ENCODE assay signal across 10 mouse cellular contexts in genomic region chr9:120672452-120672851, GRCm38 (mm10).
DNase-seq lines count a peak whose midpoint lies in the region; ATAC-seq and TF ChIP-seq lines count a peak whose summit lies in the region.
"Had no signal": no experiment of that assay in that cellular context is flagged by ENCODE, and none has a peak within 500 bp of the region (broad histone marks: within the 10 kb centered on the region; RNA-seq: fewer than 3 reads in every experiment).

No protein-coding gene starts in this region.

- H3K4me2 ChIP-seq in forebrain, postnatal 0 days (ENCODE audit: low read depth), result no peak overlapping the region
- H3K4me2 ChIP-seq in limb, embryonic 15.5 days, result no peak overlapping the region

- ATAC-seq in forebrain, postnatal 0 days, result peak; percentile 75
- peak; percentile 53; the same call in 1 of the 2 replicates for ATAC-seq in limb, embryonic 15.5 days (ENCODE audit: insufficient number of reproducible peaks, low FRiP score, low TSS enrichment, low read depth)

- DNase-seq in layer of hippocampus, adult 18-20 months (ENCODE audit: low spot score in 2 of 2), result peak; percentile 24 to 31
- DNase-seq in layer of hippocampus, adult 9-10 months (ENCODE audit: low spot score), result no peak
- DNase-seq in forebrain, postnatal 0 days, result peak; percentile 69
- peak; percentile 52 for DNase-seq in right cerebral cortex, postnatal 4 days
- no peak for DNase-seq in cerebellum, postnatal 10 days
- no peak for DNase-seq in spleen, postnatal 10 days (ENCODE audit: low spot score in 2 of 2)
- no peak for DNase-seq in kidney, postnatal 14 days
- DNase-seq: gastrocnemius, postnatal 14 days; kidney, adult 18-20 months had no signal

- no peak overlapping the region for H3K4me3 ChIP-seq in forebrain, postnatal 0 days (ENCODE audit: low read depth, low read length)
- no peak overlapping the region for H3K4me3 ChIP-seq in limb, embryonic 15.5 days

- peaks cover 12% of the 10 kb centered on the region for H3K4me1 ChIP-seq in forebrain, postnatal 0 days (ENCODE audit: insufficient read depth)
- H3K4me1 ChIP-seq in limb, embryonic 15.5 days, result peaks cover 22% of the 10 kb centered on the region

- WGBS in forebrain, postnatal 0 days, result 11% methylated on average over 6 of the region's 6 CpGs
- 32% methylated on average over 6 of the region's 6 CpGs for WGBS in limb, embryonic 15.5 days

- no peak overlapping the region for H3K27ac ChIP-seq in forebrain, postnatal 0 days (ENCODE audit: low read depth, low read length)
- no peak overlapping the region for H3K27ac ChIP-seq in limb, embryonic 15.5 days

- TF ChIP-seq CTCF in forebrain, postnatal 0 days (IDR thresholded peaks at IDR 0.05; ENCODE audit: low read depth), result no peak

- H3K9me3 ChIP-seq in forebrain, postnatal 0 days (ENCODE audit: low read length), result no peaks in the 10 kb centered on the region
- no peaks in the 10 kb centered on the region for H3K9me3 ChIP-seq in limb, embryonic 15.5 days

- H3K9ac ChIP-seq in forebrain, postnatal 0 days, result no peak overlapping the region
- H3K9ac ChIP-seq in limb, embryonic 15.5 days, result no peak overlapping the region

- H3K27me3 ChIP-seq in forebrain, postnatal 0 days (ENCODE audit: insufficient read depth, low read length), result no peaks in the 10 kb centered on the region
- H3K27me3 ChIP-seq in limb, embryonic 15.5 days, result 0 out of 2 replicates have a peak, but pooled peaks cover 6% of the 10 kb centered on the region

- no peaks in the 10 kb centered on the region for H3K36me3 ChIP-seq in forebrain, postnatal 0 days (ENCODE audit: insufficient read depth)
- H3K36me3 ChIP-seq in limb, embryonic 15.5 days, result no peaks in the 10 kb centered on the region

Comparison
In these comparisons a context has a peak if more than half of its experiments do, and no peak if none do; other contexts are left out.
1. DNase-seq: peak in layer of hippocampus, adult 18-20 months (2 of 2), forebrain, postnatal 0 days (single experiment) and right cerebral cortex, postnatal 4 days (single experiment); none in layer of hippocampus, adult 9-10 months (single experiment), cerebellum, postnatal 10 days (0 of 2), spleen, postnatal 10 days (0 of 2) and kidney, postnatal 14 days (single experiment).